Mouse (Mus musculus): ENCODE results near the gene Gtf2b. TPM values are rescaled to one million over a fixed set of nuclear protein-coding genes. Genes with fewer than 3 reads are reported as not detected.

Gtf2b gene
- polyA plus RNA-seq, 2 experiments = 57.1 to 77.2 TPM

DNA sequence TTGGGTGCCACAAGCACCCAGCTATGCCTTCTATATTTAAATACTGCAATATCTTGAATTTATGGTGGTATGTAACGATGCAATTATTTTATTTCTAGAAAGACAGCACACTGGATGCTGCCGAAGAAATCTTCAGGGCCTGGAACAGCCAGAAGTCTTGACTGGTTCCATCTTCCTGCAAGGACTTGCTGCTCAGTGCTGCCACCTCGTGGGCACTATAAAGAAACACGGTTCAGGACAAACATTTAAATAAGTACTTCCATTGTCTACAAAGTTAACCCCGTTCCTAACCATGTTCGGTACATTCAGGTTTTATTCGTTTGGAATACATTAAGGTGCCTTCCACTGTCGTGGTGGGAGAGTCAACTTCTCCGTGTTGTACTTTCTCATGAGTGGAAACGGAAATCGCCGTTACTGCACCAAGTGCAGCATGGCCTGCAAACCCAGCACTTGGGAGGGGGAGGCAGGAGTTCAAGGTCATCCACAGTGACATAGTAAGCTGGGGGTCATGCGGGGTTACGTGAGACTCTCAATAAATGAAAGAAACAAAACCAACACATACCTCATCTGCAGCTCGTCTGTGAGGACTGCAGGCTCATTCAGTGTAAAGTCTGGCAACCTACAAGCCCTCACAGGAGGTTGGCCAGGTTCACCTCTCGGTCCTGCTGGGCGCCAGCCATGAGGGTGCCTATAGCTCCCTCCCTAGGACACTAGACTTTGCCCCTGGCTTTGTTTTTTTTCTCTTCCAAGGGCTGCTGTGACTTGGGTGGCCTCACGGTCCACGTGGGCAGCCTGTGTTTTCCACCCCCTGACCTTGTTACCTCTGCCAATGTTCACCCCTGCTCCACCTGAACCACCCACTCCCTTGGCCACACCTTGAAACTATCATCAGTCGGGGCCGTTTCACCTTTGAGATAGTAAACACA is 20.6 kb upstream of the Gtf2b start:
- H3K27me3 ChIP-seq (ENCODE audit: control insufficient read depth, insufficient read depth, low read length) = no peaks in the 10 kb centered on the region
- no peak overlapping the region for H3K4me3 ChIP-seq (replicated peaks; ENCODE audit: low read length)
- no peak overlapping the region for H3K27ac ChIP-seq (replicated peaks; ENCODE audit: low read depth, low read length)
- ATAC-seq (ENCODE audit: low FRiP score, low read depth) (no peak), DNase-seq (ENCODE audit: low spot score) (peak; percentile 64)
- 57% methylated on average over 21 of the region's 21 CpGs for WGBS
- H3K4me2 ChIP-seq (replicated peaks; ENCODE audit: low read depth, low read length, severe bottlenecking) = no peak overlapping the region
- no peak overlapping the region for H3K9ac ChIP-seq (ENCODE audit: low read depth, low read length, severe bottlenecking)
- H3K9me3 ChIP-seq (ENCODE audit: control insufficient read depth, low read length) = no peaks in the 10 kb centered on the region
- TF ChIP-seq POLR2A (IDR thresholded peaks at IDR 0.05; ENCODE audit: borderline replicate concordance, extremely low read depth, insufficient read depth, insufficient read length) = no peak
- no peaks in the 10 kb centered on the region for H3K36me3 ChIP-seq (ENCODE audit: control insufficient read depth, insufficient read depth, low read length)
- H3K4me1 ChIP-seq (ENCODE audit: control insufficient read depth, insufficient read depth, low read length) = no peaks in the 10 kb centered on the region

DNA sequence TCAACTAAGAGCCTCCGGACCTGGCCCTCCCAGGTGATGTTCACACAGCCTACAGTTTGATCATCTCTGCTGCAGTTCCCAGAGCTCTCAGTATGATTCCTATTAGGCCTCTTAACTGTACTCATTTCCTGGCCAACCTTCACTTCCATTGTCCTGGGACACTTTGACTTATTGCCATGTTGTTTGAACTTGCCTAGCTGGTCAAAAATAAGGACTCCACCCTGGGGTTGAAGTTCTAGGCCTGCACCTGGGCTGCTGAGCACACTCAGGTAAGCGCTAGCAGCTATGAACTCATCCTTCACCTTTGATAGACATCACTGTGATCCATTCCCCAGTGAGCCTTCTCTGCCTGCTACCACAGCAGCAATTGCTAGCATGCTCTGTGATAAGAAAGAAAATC is 19.8 kb upstream of the Gtf2b start:
- WGBS = 98% methylated on average over 2 of the region's 2 CpGs
- TF ChIP-seq POLR2A (IDR thresholded peaks at IDR 0.05; ENCODE audit: borderline replicate concordance, extremely low read depth, insufficient read depth, insufficient read length) = no peak
- no peak for ATAC-seq (ENCODE audit: low FRiP score, low read depth)
- Histone ChIP-seq H3K27me3 (ENCODE audit: control insufficient read depth, insufficient read depth, low read length) (no peaks in the 10 kb centered on the region), H3K4me1 (ENCODE audit: control insufficient read depth, insufficient read depth, low read length) (no peaks in the 10 kb centered on the region), H3K4me3 (replicated peaks; ENCODE audit: low read length) (no peak overlapping the region), H3K4me2 (replicated peaks; ENCODE audit: low read depth, low read length, severe bottlenecking) (no peak overlapping the region), H3K36me3 (ENCODE audit: control insufficient read depth, insufficient read depth, low read length) (no peaks in the 10 kb centered on the region), H3K9ac (ENCODE audit: low read depth, low read length, severe bottlenecking) (no peak overlapping the region), H3K9me3 (ENCODE audit: control insufficient read depth, low read length) (no peaks in the 10 kb centered on the region), H3K27ac (replicated peaks; ENCODE audit: low read depth, low read length) (no peak overlapping the region)
- no peak for DNase-seq (ENCODE audit: low spot score)

DNA sequence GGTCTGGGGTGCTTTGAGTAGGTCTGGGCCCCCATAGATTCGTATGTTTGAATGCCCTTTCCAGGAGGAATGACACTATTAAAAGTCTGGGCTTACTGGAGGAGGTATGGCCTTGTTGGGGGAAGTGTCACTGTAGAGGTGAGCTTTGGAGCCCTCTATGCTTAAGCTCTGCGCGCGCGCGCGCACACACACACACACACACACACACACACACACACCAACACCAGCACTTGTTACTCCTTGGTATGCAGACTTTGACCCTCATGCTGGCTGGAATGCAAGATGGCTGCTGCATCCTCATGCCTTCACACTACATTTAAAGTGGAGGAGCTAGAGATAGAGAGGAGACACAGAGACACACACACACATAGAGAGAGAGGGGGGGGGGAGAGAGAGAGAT is 17.2 kb upstream of the Gtf2b start:
- Histone ChIP-seq H3K4me3 (replicated peaks; ENCODE audit: low read length) (no peak overlapping the region), H3K27ac (replicated peaks; ENCODE audit: low read depth, low read length) (no peak overlapping the region), H3K4me2 (replicated peaks; ENCODE audit: low read depth, low read length, severe bottlenecking) (no peak overlapping the region), H3K9me3 (ENCODE audit: control insufficient read depth, low read length) (no peaks in the 10 kb centered on the region), H3K27me3 (ENCODE audit: control insufficient read depth, insufficient read depth, low read length) (no peaks in the 10 kb centered on the region), H3K4me1 (ENCODE audit: control insufficient read depth, insufficient read depth, low read length) (no peaks in the 10 kb centered on the region), H3K36me3 (ENCODE audit: control insufficient read depth, insufficient read depth, low read length) (no peaks in the 10 kb centered on the region), H3K9ac (ENCODE audit: low read depth, low read length, severe bottlenecking) (no peak overlapping the region)
- 90% methylated on average over 7 of the region's 7 CpGs for WGBS
- no peak for DNase-seq (ENCODE audit: low spot score)
- TF ChIP-seq POLR2A (IDR thresholded peaks at IDR 0.05; ENCODE audit: borderline replicate concordance, extremely low read depth, insufficient read depth, insufficient read length) = no peak
- ATAC-seq (ENCODE audit: low FRiP score, low read depth) = no peak

DNA sequence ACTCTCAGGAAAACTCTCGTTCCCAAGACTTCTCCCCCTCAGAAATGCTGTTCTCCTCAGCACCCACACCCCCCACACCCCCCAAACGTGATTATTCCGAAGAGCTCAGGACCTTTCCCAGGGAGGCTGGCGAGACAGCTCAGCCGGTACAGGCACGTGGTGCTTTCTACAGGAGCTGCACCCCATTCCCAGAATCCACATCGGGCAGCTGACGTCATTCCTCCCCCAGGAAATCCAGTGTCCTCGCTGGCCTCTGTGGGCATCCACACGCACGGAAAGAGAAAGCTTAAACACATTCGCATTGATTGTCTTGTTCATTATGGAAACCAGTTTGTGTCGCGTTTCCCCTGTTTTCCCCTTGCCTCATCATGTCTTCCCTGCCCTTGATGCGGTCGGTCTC is 15.7 kb upstream of the Gtf2b start:
- WGBS = 87% methylated on average over 16 of the region's 16 CpGs
- H3K27ac ChIP-seq (replicated peaks; ENCODE audit: low read depth, low read length) = no peak overlapping the region
- no peak overlapping the region for H3K4me3 ChIP-seq (replicated peaks; ENCODE audit: low read length)
- ATAC-seq (ENCODE audit: low FRiP score, low read depth) (no peak), DNase-seq (ENCODE audit: low spot score) (no peak)
- H3K9ac ChIP-seq (ENCODE audit: low read depth, low read length, severe bottlenecking) = no peak overlapping the region
- no peaks in the 10 kb centered on the region for H3K9me3 ChIP-seq (ENCODE audit: control insufficient read depth, low read length)
- no peaks in the 10 kb centered on the region for H3K36me3 ChIP-seq (ENCODE audit: control insufficient read depth, insufficient read depth, low read length)
- no peaks in the 10 kb centered on the region for H3K27me3 ChIP-seq (ENCODE audit: control insufficient read depth, insufficient read depth, low read length)
- no peak for TF ChIP-seq POLR2A (IDR thresholded peaks at IDR 0.05; ENCODE audit: borderline replicate concordance, extremely low read depth, insufficient read depth, insufficient read length)
- no peaks in the 10 kb centered on the region for H3K4me1 ChIP-seq (ENCODE audit: control insufficient read depth, insufficient read depth, low read length)
- no peak overlapping the region for H3K4me2 ChIP-seq (replicated peaks; ENCODE audit: low read depth, low read length, severe bottlenecking)

DNA sequence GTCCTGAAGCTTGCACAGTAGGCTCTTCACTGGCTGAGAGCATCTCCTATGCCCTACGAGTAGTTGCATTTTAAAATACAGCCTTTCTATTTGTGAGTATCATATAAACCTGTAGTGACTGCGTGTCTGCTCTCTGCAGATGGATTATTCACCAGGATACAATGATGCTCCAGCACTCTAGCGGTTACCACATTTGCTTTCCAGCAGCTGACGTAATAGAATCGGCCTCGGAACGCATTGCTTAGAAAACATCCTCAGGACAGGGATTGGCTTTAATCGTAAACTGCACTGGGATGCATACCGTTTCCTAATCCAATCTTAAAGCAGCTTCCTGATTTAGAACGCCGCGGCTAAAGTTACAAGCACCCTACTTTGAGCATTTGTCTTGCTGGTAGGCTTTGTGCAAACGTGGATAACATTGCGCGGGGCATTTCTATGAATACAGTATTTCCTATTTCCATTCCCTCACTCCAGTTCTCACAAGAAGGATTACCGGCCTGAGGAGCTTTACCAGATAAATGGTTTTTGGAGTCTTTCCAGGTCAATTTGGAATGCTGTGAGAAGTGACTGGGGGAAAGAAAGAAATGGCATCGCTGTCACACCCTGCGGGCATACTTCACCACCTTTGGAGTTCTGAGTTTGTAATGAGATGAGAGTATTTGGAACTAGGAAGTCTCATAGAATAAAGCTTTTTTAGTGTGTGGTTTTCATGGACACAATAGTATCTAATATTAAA is 9.5 kb upstream of the Gtf2b start:
- H3K9ac ChIP-seq (ENCODE audit: low read depth, low read length, severe bottlenecking) = no peak overlapping the region
- H3K4me3 ChIP-seq (replicated peaks; ENCODE audit: low read length) = no peak overlapping the region
- no peaks in the 10 kb centered on the region for H3K36me3 ChIP-seq (ENCODE audit: control insufficient read depth, insufficient read depth, low read length)
- H3K4me2 ChIP-seq (replicated peaks; ENCODE audit: low read depth, low read length, severe bottlenecking) = no peak overlapping the region
- TF ChIP-seq POLR2A (IDR thresholded peaks at IDR 0.05; ENCODE audit: borderline replicate concordance, extremely low read depth, insufficient read depth, insufficient read length) = no peak
- H3K27me3 ChIP-seq (ENCODE audit: control insufficient read depth, insufficient read depth, low read length) = no peaks in the 10 kb centered on the region
- H3K9me3 ChIP-seq (ENCODE audit: control insufficient read depth, low read length) = no peaks in the 10 kb centered on the region
- no peak for DNase-seq (ENCODE audit: low spot score)
- 76% methylated on average over 18 of the region's 18 CpGs for WGBS
- no peaks in the 10 kb centered on the region for H3K4me1 ChIP-seq (ENCODE audit: control insufficient read depth, insufficient read depth, low read length)
- no peak overlapping the region for H3K27ac ChIP-seq (replicated peaks; ENCODE audit: low read depth, low read length)
- ATAC-seq (ENCODE audit: low FRiP score, low read depth) = no peak
